Mouse (Mus musculus) bone marrow, adult 2 months (tissue): ENCODE measurements around the gene Slc35e3.

Experiments
- CTCF ChIP-seq: fragments of 200-500 bp; IDR thresholded peaks from 2 replicates; pipeline ENCODE4 v1.5.1; 2011; ENCODE audit warnings: low read length, control low read depth; ENCODE audit not compliant: control insufficient read depth, insufficient read depth
- POLR2A ChIP-seq: fragments of 200-500 bp; IDR thresholded peaks from 2 replicates; pipeline ENCODE4 v1.6.1; 2011; ENCODE audit warnings: low read depth, mild to moderate bottlenecking, control low read depth, low read length, borderline replicate concordance; ENCODE audit not compliant: control insufficient read depth

DNA sequence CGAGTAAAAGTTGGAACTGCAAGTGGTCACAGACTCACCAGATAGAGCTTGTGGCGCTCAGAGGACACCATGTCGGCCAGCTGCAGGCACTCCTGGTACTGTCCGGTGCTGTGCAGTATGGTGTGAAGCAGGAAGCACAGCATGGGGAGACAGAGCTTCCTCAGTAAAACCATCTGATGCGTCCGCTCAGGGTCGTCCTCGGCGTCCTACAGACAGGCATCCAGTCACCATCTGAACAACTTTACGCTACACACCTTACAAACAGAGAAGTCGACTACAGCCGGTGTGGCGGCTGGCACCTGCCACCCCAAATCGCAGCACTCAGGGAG is 5.1 kb upstream of the Slc35e3 start:
- TF ChIP-seq CTCF (no peak), POLR2A (no peak)
